8 mouse cellular contexts compared by ENCODE assay signal in the genomic region with DNA sequence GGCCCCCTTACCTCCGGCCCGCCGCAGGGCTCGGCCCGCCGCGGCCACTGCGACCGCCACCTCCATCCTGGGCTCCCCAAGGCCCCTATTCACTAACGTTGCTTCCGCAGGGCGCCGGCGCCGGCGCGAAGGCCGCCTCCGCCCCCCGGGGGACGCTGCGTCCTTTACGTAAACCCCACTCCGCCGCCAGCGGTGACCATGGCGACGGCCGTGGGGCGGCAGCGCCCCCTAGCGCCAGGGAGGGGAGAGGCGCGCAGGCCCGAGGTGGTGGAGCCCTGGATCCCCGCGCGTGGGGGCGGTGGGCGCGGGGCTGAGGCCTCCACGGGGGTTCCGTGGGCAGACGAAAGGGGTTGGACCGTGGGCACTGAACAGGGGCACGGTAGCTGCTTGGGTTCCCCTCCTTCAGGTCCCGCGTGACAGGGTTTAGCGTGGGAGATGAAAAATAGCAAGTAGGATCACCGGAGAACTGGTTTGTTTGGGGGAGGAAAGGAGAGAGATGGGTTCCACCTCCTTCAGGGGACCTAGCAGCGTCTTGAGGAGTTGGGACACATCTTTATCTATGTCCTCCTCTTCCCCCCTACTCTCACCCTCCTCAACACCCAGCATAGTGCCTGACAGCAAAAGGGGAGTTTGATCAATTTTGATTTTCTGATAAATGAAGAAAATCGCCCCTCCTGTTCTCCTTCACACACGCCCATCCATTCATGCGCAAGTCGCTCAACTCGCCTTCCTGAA. TPM values are rescaled to one million over a fixed set of nuclear protein-coding genes. Genes with fewer than 3 reads are reported as not detected.
A peak's percentile ranks its signal among the peaks of the same experiment; 100 is the strongest.
DNase-seq lines count a peak whose midpoint lies in the region; ATAC-seq lines count a peak whose summit lies in the region.

A gene (minus strand): TSS at position 68 of the 735 bp plus-strand sequence.

- H3K4me3 ChIP-seq in midbrain, embryonic 10.5 days = peak within 1 kb of the TSS; percentile 78

- no peak; the same call in 1 of the 2 replicates for ATAC-seq in erythroid progenitor cell, adult 5-6 weeks (replicated peaks; ENCODE audit: low FRiP score, poor library complexity, severe bottlenecking)

- peak within 1 kb of the TSS; percentile 89 for H3K27ac ChIP-seq in midbrain, embryonic 10.5 days (replicated peaks)

- H3K27me3 ChIP-seq in midbrain, embryonic 10.5 days (ENCODE audit: low read depth, poor library complexity, severe bottlenecking) = peaks cover 50% of the 10 kb centered on the region

- WGBS in midbrain, embryonic 10.5 days = 9% methylated on average over 56 of the region's 56 CpGs

- DNase-seq in adrenal gland, adult (ENCODE audit: inconsistent age in 2 of 2, low spot score in 1 of 2) = peak; percentile 79 to 94
- peak; percentile 89 to 91 for DNase-seq in cerebellum, postnatal 25 days
- DNase-seq in gastrocnemius, postnatal 10 days = peak; percentile 88
- peak; percentile 60 for DNase-seq in induced T-regulatory cell, adult 2 months (ENCODE audit: low read depth)
- peak; percentile 77 for DNase-seq in left cerebral cortex, postnatal 4 days
- DNase-seq in midbrain, embryonic 10.5 days (ENCODE audit: low spot score) = peak; percentile 84
- DNase-seq in right cerebral cortex, postnatal 36 days (ENCODE audit: low spot score in 2 of 2) = peak; percentile 60 to 69

- peaks cover 18% of the 10 kb centered on the region for H3K4me1 ChIP-seq in midbrain, embryonic 10.5 days

- H3K9me3 ChIP-seq in midbrain, embryonic 10.5 days (replicated peaks) = no peaks in the 10 kb centered on the region

- H3K36me3 ChIP-seq in midbrain, embryonic 10.5 days = no peaks in the 10 kb centered on the region

- intact Hi-C loops in left cerebral cortex, postnatal 4 days (cut with DNase I) = loop anchor here (5.0 kb wide), 1 partner anchor 38 kb away; no protein-coding TSS in a partner anchor

RNA-seq across cellular contexts. Expression of the gene that starts here (rescaled TPM):
- 1 to 10 TPM; 8.9 to 9.3 TPM for total RNA-seq in gastrocnemius, postnatal 10 days (2021)
- 10 to 100 TPM; 44.1 to 44.6 TPM for total RNA-seq in left cerebral cortex, postnatal 4 days (2021)
- polyA plus RNA-seq in midbrain, embryonic 10.5 days (2016; fragmentation: Nextera tagmentation; extraction: Ambion mirVana) = 1.8 and 2.7 TPM in 2 replicates
- total RNA-seq in erythroid progenitor cell, adult 5-6 weeks (2015; ENCODE audit: low replicate concordance) = not detected in 2 replicates
- total RNA-seq in erythroid progenitor cell, adult 5-6 weeks (2017; ENCODE audit: low replicate concordance) = not detected in 2 replicates

Comparison
In these comparisons a context has a peak if more than half of its experiments do, and no peak if none do; other contexts are left out.
1. RNA of the gene that starts here (total RNA-seq): 44.1 to 44.6 TPM in left cerebral cortex, postnatal 4 days and 8.9 to 9.3 TPM in gastrocnemius, postnatal 10 days; not detected in erythroid progenitor cell, adult 5-6 weeks; every median in the first group is over 4 times any median in the second.
2. RNA of the gene that starts here (total RNA-seq): 44.1 to 44.6 TPM in left cerebral cortex, postnatal 4 days; 8.9 to 9.3 TPM in gastrocnemius, postnatal 10 days; every median in the first group is over 4 times any median in the second.
3. Peak in every context shown above with its lines, with median percentiles within 50 percentile points of each other: DNase-seq.